Mouse (Mus musculus) heart, embryonic 11.5 days (tissue): ENCODE results near the gene St6gal2. TPM values are rescaled to one million over a fixed set of nuclear protein-coding genes. Genes with fewer than 3 reads are reported as not detected.

Experiments used
- ATAC-seq: fragments of 200-750 bp; cut with Nextera tagmentation; replicated peaks from 2 replicates; pipeline ENCODE4 v1.8.0; 2017; ENCODE audit warnings: moderate library complexity; ENCODE audit not compliant: insufficient number of reproducible peaks, low FRiP score, low TSS enrichment
- H3K27ac ChIP-seq: fragments of 300-500 bp; sonication (generic); 2 replicates; pipeline ENCODE4 v1.5.1; 2014; ENCODE audit warnings: mild to moderate bottlenecking, low read depth, low read length
- H3K27me3 ChIP-seq: fragments of 300-500 bp; sonication (generic); 2 replicates; pipeline ENCODE4 v1.6.1; 2014; ENCODE audit warnings: mild to moderate bottlenecking, low read length, mixed read lengths; ENCODE audit not compliant: control insufficient read depth, insufficient read depth
- H3K36me3 ChIP-seq: fragments of 300-500 bp; sonication (generic); 2 replicates; pipeline ENCODE4 v1.6.1; 2014; ENCODE audit warnings: mild to moderate bottlenecking, low read length, moderate library complexity, mixed read lengths; ENCODE audit not compliant: control insufficient read depth, insufficient read depth
- H3K4me1 ChIP-seq: fragments of 300-500 bp; sonication (generic); 2 replicates; pipeline ENCODE4 v1.6.1; 2014; ENCODE audit warnings: low read length; ENCODE audit not compliant: control insufficient read depth, insufficient read depth
- H3K4me2 ChIP-seq: fragments of 300-500 bp; sonication (generic); 2 replicates; pipeline ENCODE4 v1.6.1; 2014; ENCODE audit warnings: mild to moderate bottlenecking, moderate library complexity
- H3K4me3 ChIP-seq: fragments of 300-500 bp; sonication (generic); 2 replicates; pipeline ENCODE4 v1.5.1; 2014; ENCODE audit warnings: low read depth, low read length
- H3K9ac ChIP-seq: fragments of 300-500 bp; sonication (generic); 2 replicates; pipeline ENCODE4 v1.6.1; 2014; ENCODE audit warnings: mild to moderate bottlenecking, low read depth, low read length, moderate library complexity
- H3K9me3 ChIP-seq: fragments of 300-500 bp; sonication (generic); replicated peaks from 2 replicates; pipeline ENCODE4 v1.6.1; 2016; ENCODE audit warnings: low read length; ENCODE audit not compliant: control insufficient read depth
- WGBS: fragments of 180-500 bp; shearing (Covaris S2); extraction: QIAGEN DNeasy Blood & Tissue Kit; methylation state at CpG from one replicate; pipeline ENCODE4 v1.1.7; 2014; ENCODE audit not compliant: insufficient replicate concordance; 5-methylcytosine and 5-hydroxymethylcytosine counted together
- polyA plus RNA-seq: library from polyadenylated mRNA; unstranded; fragments of >200 nt; fragmentation: Nextera tagmentation; extraction: Ambion mirVana; gene quantifications from 2 replicates; pipeline ENCODE4 v1.2.1, GENCODE M21; 2014

The St6gal2 gene
- polyA plus RNA-seq, 1 experiment from 2014 or later, result 0.96 TPM

GRCm38 (mm10) chr17:55467579-55467978, 22.4 kb downstream of the St6gal2 start:
- 66% methylated on average over 3 of the region's 3 CpGs for WGBS
- Histone ChIP-seq H3K9ac (no peak overlapping the region), H3K4me2 (no peak overlapping the region), H3K36me3 (no peaks in the 10 kb centered on the region), H3K4me1 (no peaks in the 10 kb centered on the region), H3K27me3 (no peaks in the 10 kb centered on the region), H3K9me3 (no peaks in the 10 kb centered on the region), H3K27ac (no peak overlapping the region), H3K4me3 (no peak overlapping the region)
- no peak for ATAC-seq

- Histone ChIP-seq H3K36me3 (no peaks in the 10 kb centered on the region), H3K27me3 (no peaks in the 10 kb centered on the region), H3K27ac (no peak overlapping the region), H3K9me3 (no peaks in the 10 kb centered on the region), H3K9ac (no peak overlapping the region), H3K4me3 (no peak overlapping the region), H3K4me2 (no peak overlapping the region), H3K4me1 (no peaks in the 10 kb centered on the region)
- ATAC-seq, result no peak
Measured at GRCm38 (mm10) chr17:55468963-55469362, 23.8 kb downstream of the St6gal2 start.

DNA sequence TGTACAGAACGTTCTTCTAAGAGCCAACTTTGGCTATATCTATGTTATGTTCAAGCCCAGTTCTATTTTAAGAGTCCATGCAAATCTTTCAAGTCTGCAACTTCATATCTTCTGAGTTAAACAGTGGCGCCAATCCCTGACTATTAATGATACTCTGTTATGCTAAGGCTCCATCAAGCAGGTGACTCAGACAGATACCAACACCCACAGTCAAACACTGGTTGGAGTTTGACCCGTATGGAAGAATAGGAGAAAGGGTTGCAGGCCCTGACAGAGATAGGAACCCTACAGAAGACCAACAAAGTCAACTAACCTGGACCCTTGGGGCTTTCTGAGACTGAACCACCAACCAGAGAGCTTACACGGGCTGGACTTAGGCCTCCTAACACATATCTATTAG, 30.8 kb downstream of the St6gal2 start:
- H3K9ac ChIP-seq, result no peak overlapping the region
- 69% methylated on average over 4 of the region's 4 CpGs for WGBS

DNA sequence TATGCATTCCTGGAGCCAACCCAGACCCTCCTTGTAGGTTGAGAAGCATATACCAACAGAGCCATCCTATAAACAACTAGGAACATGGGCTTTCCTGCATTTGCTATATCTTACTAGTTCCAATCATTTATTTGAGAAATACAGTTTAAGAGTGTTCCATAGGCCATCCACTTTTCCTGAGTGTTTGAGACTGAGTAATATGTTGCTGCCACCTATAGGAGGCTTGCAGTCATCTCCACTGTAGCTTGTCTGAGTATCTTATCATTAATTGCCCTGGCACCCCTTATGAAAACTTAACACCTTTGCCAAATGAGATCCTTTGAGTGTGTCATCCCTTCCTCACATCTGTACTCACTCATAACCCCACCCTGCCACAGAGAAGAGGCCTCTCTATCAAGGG, 32.2 kb downstream of the St6gal2 start:
- no peaks in the 10 kb centered on the region for H3K27me3 ChIP-seq
- H3K4me2 ChIP-seq, result no peak overlapping the region
- no peak overlapping the region for H3K4me3 ChIP-seq
- no peak overlapping the region for H3K27ac ChIP-seq
- H3K9ac ChIP-seq, result no peak overlapping the region
- no peaks in the 10 kb centered on the region for H3K9me3 ChIP-seq
- ATAC-seq, result no peak
- no peaks in the 10 kb centered on the region for H3K36me3 ChIP-seq
- no peaks in the 10 kb centered on the region for H3K4me1 ChIP-seq

More for the DNA sequence above, 30.8 kb downstream of the St6gal2 start:
- no peak overlapping the region for H3K4me2 ChIP-seq
- no peak for ATAC-seq
- H3K27me3 ChIP-seq, result no peaks in the 10 kb centered on the region
- H3K4me1 ChIP-seq, result no peaks in the 10 kb centered on the region
- no peak overlapping the region for H3K4me3 ChIP-seq
- H3K36me3 ChIP-seq, result no peaks in the 10 kb centered on the region
- H3K9me3 ChIP-seq, result no peaks in the 10 kb centered on the region
- H3K27ac ChIP-seq, result no peak overlapping the region

DNA sequence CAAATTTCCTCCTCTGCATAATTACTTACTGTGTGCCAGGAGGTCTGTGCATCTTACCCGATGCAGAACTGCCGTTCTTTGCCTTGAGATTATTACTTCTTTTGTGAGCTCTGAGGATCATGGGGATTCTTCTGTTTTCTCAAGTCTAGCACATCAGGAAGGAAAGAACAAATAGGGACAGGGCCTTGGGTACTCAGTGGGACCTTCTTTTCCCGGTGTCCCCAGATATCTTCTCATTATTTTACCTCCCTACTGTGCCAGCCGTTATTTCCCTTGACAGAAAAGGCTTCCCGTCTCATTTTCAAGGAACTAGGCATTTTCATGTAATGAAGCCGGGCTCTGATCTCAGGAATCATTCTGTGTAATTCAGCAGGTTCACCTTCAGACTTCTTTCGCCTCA, 34.2 kb downstream of the St6gal2 start:
- Histone ChIP-seq H3K9ac (no peak overlapping the region), H3K4me2 (no peak overlapping the region), H3K9me3 (no peaks in the 10 kb centered on the region), H3K4me1 (no peaks in the 10 kb centered on the region), H3K27ac (no peak overlapping the region), H3K4me3 (no peak overlapping the region), H3K36me3 (no peaks in the 10 kb centered on the region), H3K27me3 (no peaks in the 10 kb centered on the region)
- 74% methylated on average over 7 of the region's 7 CpGs for WGBS
- no peak for ATAC-seq

DNA sequence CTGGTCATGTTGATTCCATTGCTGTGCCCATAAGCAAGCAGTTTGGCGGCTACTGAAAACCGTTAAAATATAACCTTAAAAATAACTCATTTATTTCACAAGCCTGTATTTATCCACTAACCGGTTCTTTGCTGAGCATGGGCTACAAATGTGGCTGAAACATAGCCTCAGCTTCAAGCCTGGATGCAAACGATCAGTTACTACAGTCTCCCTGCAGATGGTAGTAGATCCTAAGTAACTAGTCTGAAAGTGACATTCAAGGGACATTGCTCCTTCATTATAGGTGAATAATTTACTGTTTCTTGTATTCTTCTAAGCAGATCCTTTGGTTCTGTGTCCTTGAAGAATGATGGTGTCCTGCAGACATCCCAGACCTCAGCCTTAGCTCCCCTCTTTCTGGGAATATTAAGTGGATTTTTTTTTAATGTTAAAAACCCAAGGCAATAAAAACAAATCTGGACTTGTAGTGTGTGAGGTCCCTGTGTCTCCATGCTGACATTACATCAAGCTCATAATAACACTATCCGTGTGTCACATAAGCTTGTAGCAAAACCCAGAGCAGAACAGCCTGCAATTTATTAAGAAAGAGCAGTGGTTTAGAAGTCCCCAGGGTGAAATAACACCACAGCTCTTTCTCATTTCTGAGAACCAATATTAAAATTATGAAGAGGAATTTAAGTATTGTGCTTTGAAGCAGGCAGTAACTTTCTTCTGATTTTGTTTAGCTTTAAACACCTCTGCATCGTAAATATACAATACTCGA, 39.1 kb downstream of the St6gal2 start:
- no peak overlapping the region for H3K4me3 ChIP-seq
- no peak overlapping the region for H3K27ac ChIP-seq
- WGBS, result 79% methylated on average over 7 of the region's 7 CpGs
- no peak overlapping the region for H3K4me2 ChIP-seq
- H3K4me1 ChIP-seq, result no peaks in the 10 kb centered on the region
- H3K36me3 ChIP-seq, result no peaks in the 10 kb centered on the region
- H3K9ac ChIP-seq, result no peak overlapping the region
- H3K27me3 ChIP-seq, result no peaks in the 10 kb centered on the region
- no peak for ATAC-seq
- H3K9me3 ChIP-seq, result no peaks in the 10 kb centered on the region

DNA sequence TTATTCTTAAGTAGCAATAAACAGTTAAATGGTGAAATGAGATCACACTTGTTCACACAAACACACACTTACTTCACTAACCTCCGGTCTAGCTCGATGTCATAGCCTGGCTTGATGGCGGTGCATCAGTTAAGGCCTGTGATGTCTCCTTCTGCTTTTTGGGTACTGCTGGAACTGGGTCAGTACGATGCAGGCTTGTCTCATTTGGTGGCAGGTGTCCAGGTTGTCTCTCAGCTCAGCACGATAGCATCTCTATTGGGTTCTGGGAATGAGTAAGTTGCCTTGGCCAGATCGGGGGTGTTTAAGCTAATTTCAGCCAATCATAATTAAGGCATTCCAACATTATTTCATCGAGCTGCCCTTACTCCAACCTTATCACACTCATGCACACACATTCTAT, 86.7 kb downstream of the St6gal2 start:
- no peaks in the 10 kb centered on the region for H3K4me1 ChIP-seq
- WGBS, result 81% methylated on average over 7 of the region's 7 CpGs
- H3K36me3 ChIP-seq, result no peaks in the 10 kb centered on the region
- no peak overlapping the region for H3K9ac ChIP-seq
- no peak for ATAC-seq
- no peaks in the 10 kb centered on the region for H3K9me3 ChIP-seq
- no peak overlapping the region for H3K4me3 ChIP-seq
- H3K27me3 ChIP-seq, result no peaks in the 10 kb centered on the region
- H3K4me2 ChIP-seq, result no peak overlapping the region
- no peak overlapping the region for H3K27ac ChIP-seq

GRCm38 (mm10) chr17:55548476-55548875, 103.3 kb downstream of the St6gal2 start:
- H3K36me3 ChIP-seq, result no peaks in the 10 kb centered on the region
- H3K4me3 ChIP-seq, result no peak overlapping the region
- no peak for ATAC-seq
- WGBS, result 67% methylated on average over 1 of the region's 1 CpGs
- H3K4me2 ChIP-seq, result no peak overlapping the region
- H3K9ac ChIP-seq, result no peak overlapping the region
- no peaks in the 10 kb centered on the region for H3K4me1 ChIP-seq
- H3K9me3 ChIP-seq, result no peaks in the 10 kb centered on the region
- no peaks in the 10 kb centered on the region for H3K27me3 ChIP-seq
- H3K27ac ChIP-seq, result no peak overlapping the region

- H3K4me1 ChIP-seq, result no peaks in the 10 kb centered on the region
- H3K27me3 ChIP-seq, result no peaks in the 10 kb centered on the region
- no peak overlapping the region for H3K9ac ChIP-seq
- no peak for ATAC-seq
- no peak overlapping the region for H3K27ac ChIP-seq
- no peak overlapping the region for H3K4me2 ChIP-seq
- no peaks in the 10 kb centered on the region for H3K9me3 ChIP-seq
- H3K36me3 ChIP-seq, result no peaks in the 10 kb centered on the region
- no peak overlapping the region for H3K4me3 ChIP-seq
- 64% methylated on average over 2 of the region's 2 CpGs for WGBS
Measured at GRCm38 (mm10) chr17:55561774-55562173, 116.6 kb downstream of the St6gal2 start.
